Mouse (Mus musculus): ENCODE results near the gene G3bp1. TPM values are rescaled to one million over a fixed set of nuclear protein-coding genes. Genes with fewer than 3 reads are reported as not detected.

The G3bp1 gene
- total RNA-seq (2012; rRNA removed) (314 TPM in 2 replicates), polyA plus RNA-seq (2012; ENCODE audit: insufficient read depth in 1 of 2, insufficient read length in 2 of 2, low read depth in 1 of 2, low replicate concordance in 2 of 2, missing spikeins in 1 of 2) (100 to 1,000 TPM; 129 to 246 TPM)

DNA sequence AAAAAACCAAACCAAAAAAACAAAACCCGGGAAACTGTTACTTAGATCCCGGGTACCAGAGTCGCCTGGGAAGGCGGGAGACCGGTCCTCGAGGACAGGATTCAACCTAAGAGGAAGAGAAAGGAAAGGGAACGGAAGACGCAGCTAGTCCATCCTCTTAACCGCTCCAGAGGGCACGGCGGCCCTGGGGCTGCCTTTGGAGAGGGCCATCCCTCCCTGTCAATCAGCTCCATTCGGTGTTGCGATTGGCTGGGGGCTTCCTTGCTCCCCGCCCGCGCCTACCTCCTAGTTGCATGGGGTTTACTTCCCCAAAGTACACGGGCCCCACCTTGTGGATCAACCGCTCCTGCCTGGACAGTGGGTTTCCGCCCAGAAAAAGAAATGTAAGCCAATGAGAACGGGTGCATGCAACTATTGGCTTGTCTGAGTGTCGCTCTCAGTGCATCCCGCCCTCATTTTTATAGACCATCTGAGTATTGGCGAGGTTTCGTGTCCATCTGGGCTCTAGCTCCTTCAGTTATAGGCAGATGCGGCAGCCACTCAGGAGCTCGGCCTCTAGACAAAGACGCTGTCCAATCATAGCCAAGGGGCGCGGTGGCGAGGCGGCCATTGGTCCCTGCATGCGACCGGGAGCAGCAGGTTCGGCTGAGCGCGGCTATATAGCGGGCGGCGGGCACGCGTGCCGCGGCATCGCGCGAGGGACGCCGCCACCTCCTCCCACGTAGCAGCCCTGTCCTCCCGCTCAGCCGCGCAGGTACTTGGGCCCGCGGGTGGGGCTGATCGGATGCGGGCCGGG lies at the start of gene G3bp1:
Gene G3bp1, plus strand, starts transcription at position 638 of the 796 bp plus-strand sequence.
- Histone ChIP-seq H3K79me2 (ENCODE audit: control insufficient read depth, insufficient read depth, low read length, poor library complexity) (peaks cover 57% of the 10 kb centered on the region), H3K36me3 (ENCODE audit: control insufficient read depth in 1 of 2, insufficient read depth in 2 of 2, low read length in 2 of 2) (peaks cover 19 to 34% of the 10 kb centered on the region in 2 experiments), H3K4me1 (ENCODE audit: control insufficient read depth in 1 of 2, insufficient read depth in 2 of 2, low read length in 2 of 2) (peaks cover 5 to 20% of the 10 kb centered on the region in 2 experiments), H3K9me3 (replicated peaks; ENCODE audit: insufficient read depth, low read length) (no peaks in the 10 kb centered on the region), H3K9ac (ENCODE audit: control insufficient read depth, low read depth, low read length, poor library complexity, severe bottlenecking) (peak within 1 kb of the TSS; percentile 92), H3K27me3 (ENCODE audit: control insufficient read depth in 1 of 2, insufficient read depth in 2 of 2, low read length in 2 of 2) (no peaks in the 10 kb centered on the region), H3K27ac (ENCODE audit: control insufficient read depth, low read depth, low read length) (peak within 1 kb of the TSS; percentile 95), H3K4me3 (ENCODE audit: control insufficient read depth in 1 of 2, insufficient read depth in 1 of 2, low read depth in 2 of 2, low read length in 2 of 2) (peak within 1 kb of the TSS; percentile 63 to 75)
- DNase-seq (ENCODE audit: low read depth, low spot score): peak; percentile 100
- TF ChIP-seq MEF2A (IDR thresholded peaks at IDR 0.05; ENCODE audit: extremely low read depth, insufficient replicate concordance, low read depth, low read length, poor library complexity, severe bottlenecking) (no peak), MXI1 (IDR thresholded peaks at IDR 0.05; ENCODE audit: low read depth, low read length) (peak; percentile 96), POLR2AphosphoS5 (IDR thresholded peaks at IDR 0.05; ENCODE audit: borderline replicate concordance, low read depth, low read length) (peak; percentile 98), MAZ (IDR thresholded peaks at IDR 0.05; ENCODE audit: low read depth, low read length) (no peak), EP300 (IDR thresholded peaks at IDR 0.05; ENCODE audit: low read depth in 1 of 2, low read length in 2 of 2) (peak in 1 of 2 experiments; percentile 22; a peak in 1 of 4 replicates), UBTF (IDR thresholded peaks at IDR 0.05; ENCODE audit: borderline replicate concordance, insufficient read depth, low read depth, low read length) (peak; percentile 73; the same call in 1 of the 2 replicates), MAX (IDR thresholded peaks at IDR 0.05; ENCODE audit: low read length) (peak; percentile 94), CTCF (IDR thresholded peaks at IDR 0.05 in 2 of 3, conservative IDR thresholded peaks at IDR 0.05 in 1 of 3; ENCODE audit: control insufficient read depth in 1 of 3, insufficient read depth in 1 of 3, low read depth in 2 of 3, low read length in 3 of 3, poor library complexity in 1 of 3, severe bottlenecking in 1 of 3) (no peak), ZC3H11A (IDR thresholded peaks at IDR 0.05; ENCODE audit: low read depth, low read length) (no peak), TAL1 (IDR thresholded peaks at IDR 0.05; ENCODE audit: low read length) (no peak), NELFE (IDR thresholded peaks at IDR 0.05; ENCODE audit: low read depth, low read length) (peak; percentile 99), KAT2A (conservative IDR thresholded peaks at IDR 0.05; ENCODE audit: low read depth, low read length) (peak; percentile 90), ETS1 (IDR thresholded peaks at IDR 0.05; ENCODE audit: low read depth, low read length) (peak; percentile 43; the same call in 1 of the 2 replicates), USF2 (IDR thresholded peaks at IDR 0.05; ENCODE audit: borderline replicate concordance in 1 of 2, insufficient read depth in 1 of 2, low read depth in 1 of 2, low read length in 2 of 2) (no peak), SIN3A (IDR thresholded peaks at IDR 0.05; ENCODE audit: low read length) (peak; percentile 79), TCF12 (IDR thresholded peaks at IDR 0.05; ENCODE audit: low read depth, low read length) (peak; percentile 76), HCFC1 (IDR thresholded peaks at IDR 0.05; ENCODE audit: low read depth, low read length) (peak; percentile 85), GATA1 (IDR thresholded peaks at IDR 0.05; ENCODE audit: low read depth, low read length) (no peak), MYB (IDR thresholded peaks at IDR 0.05; ENCODE audit: low read depth, low read length) (no peak), ZMIZ1 (IDR thresholded peaks at IDR 0.05; ENCODE audit: low read depth, low read length) (peak; percentile 99), NRF1 (IDR thresholded peaks at IDR 0.05; ENCODE audit: insufficient read depth, low read depth, low read length, poor library complexity, severe bottlenecking) (peak; percentile 51; the same call in 1 of the 2 replicates), ELF1 (IDR thresholded peaks at IDR 0.05; ENCODE audit: low read depth, low read length) (peak; percentile 78; the same call in 1 of the 2 replicates), MYC (IDR thresholded peaks at IDR 0.05; ENCODE audit: low read depth, low read length) (peak; percentile 92), POLR2A (IDR thresholded peaks at IDR 0.05; ENCODE audit: control insufficient read depth in 1 of 2, insufficient read depth in 1 of 2, low read depth in 1 of 2, low read length in 2 of 2, poor library complexity in 1 of 2) (peak; percentile 88 to 99), GABPA (IDR thresholded peaks at IDR 0.05; ENCODE audit: low read depth, low read length) (no peak), JUND (IDR thresholded peaks at IDR 0.05; ENCODE audit: low read depth, low read length) (no peak; the same call in 1 of the 2 replicates), CHD1 (IDR thresholded peaks at IDR 0.05; ENCODE audit: low read depth, low read length) (no peak), SMC3 (IDR thresholded peaks at IDR 0.05; ENCODE audit: low read depth, low read length) (no peak), ZNF384 (IDR thresholded peaks at IDR 0.05; ENCODE audit: low read depth, low read length) (0 out of 2 replicates have a peak, but pooled peaks have one; percentile 5), E2F4 (IDR thresholded peaks at IDR 0.05; ENCODE audit: borderline replicate concordance, low read depth, low read length) (peak; percentile 59; the same call in 1 of the 2 replicates), ZKSCAN1 (IDR thresholded peaks at IDR 0.05; ENCODE audit: low read depth, low read length) (no peak), RCOR1 (IDR thresholded peaks at IDR 0.05; ENCODE audit: low read depth, low read length) (0 out of 2 replicates have a peak, but pooled peaks have one; percentile 21), CHD2 (IDR thresholded peaks at IDR 0.05; ENCODE audit: low read length) (peak; percentile 95), POLR2AphosphoS2 (IDR thresholded peaks at IDR 0.05; ENCODE audit: low read length) (peak; percentile 89), TBP (IDR thresholded peaks at IDR 0.05; ENCODE audit: low read depth, low read length) (peak; percentile 98)

All from MEL (cell line).